Mouse (Mus musculus) heart, postnatal 36 days (tissue): ENCODE measurements around the gene Gm17304. TPM values are rescaled to one million over a fixed set of nuclear protein-coding genes. Genes with fewer than 3 reads are reported as not detected.

ENCODE experiments used
- DNase-seq, 2 experiments: peaks; one replicate each; pipeline ENCODE4 v3.0.0; 2021 to 2022
- intact Hi-C: fragments of 180-260 bp; cut with DNase I; formaldehyde crosslinking; loops from one replicate; pipeline ENCODE4 v1.15.1; 2025
- total RNA-seq, 2 experiments: library from RNA; stranded (reverse); gene quantifications; 2 replicates each; pipeline ENCODE4 v1.2.3; 2021

Gene Gm17304
- total RNA-seq: not detected

DNA sequence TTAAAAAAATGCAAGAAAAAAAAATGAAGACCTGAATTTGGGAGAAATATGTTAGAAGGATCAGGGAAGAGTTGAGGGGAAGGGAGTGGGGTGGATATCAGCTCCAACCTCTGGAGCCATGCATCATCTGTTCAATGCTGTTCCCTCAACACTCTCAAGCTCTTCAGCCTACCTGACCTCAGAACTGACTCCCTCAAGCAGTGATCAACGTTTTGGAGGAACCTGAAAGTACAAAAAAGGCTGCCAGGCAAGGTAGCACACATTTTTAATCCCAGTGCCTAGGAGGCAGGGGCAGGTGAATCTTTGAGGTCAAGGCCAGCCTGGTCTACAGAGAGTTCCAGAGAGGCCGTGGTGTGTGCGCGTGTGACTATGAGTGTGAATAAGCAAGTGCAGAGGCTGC is at the start of gene Gm17304:
Gene Gm17304, plus strand, starts transcription at position 301 of the 400 bp plus-strand sequence.
- DNase-seq: no peak
- intact Hi-C loops: no loop called here

DNA sequence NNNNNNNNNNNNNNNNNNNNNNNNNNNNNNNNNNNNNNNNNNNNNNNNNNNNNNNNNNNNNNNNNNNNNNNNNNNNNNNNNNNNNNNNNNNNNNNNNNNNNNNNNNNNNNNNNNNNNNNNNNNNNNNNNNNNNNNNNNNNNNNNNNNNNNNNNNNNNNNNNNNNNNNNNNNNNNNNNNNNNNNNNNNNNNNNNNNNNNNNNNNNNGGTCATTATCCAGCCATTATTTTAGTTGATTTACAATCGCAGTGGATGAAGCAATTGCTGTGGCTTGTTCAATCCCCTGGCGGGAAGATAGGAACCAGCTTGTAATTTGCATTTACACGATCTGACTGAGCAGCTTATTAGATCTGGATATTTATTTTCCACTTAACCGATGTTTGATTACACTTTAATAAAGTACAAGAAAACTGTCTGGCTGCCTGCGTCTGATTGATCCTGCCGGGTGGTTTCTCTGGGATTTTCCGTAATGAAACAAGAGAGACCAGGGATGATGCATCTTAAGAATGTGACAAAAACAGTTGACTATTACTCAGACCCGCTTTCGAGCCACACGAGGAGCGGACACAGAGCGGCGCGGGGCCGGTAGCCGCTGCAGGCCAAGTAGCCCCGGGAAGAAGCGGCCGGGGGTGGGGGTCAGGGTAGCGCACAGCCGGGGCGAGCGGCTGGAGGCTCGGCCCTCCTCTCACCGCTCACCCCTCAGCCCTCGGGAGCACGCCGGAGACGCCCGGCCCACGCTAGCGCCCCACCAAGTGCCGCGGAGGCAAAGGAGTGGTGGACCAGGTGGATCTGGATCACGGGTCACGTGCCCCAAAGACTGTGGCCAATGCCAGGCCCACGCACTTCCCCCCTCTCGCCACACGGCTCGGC is 48.0 kb upstream of the Gm17304 start:
- intact Hi-C loops: no loop called here
- no peak for DNase-seq

DNA sequence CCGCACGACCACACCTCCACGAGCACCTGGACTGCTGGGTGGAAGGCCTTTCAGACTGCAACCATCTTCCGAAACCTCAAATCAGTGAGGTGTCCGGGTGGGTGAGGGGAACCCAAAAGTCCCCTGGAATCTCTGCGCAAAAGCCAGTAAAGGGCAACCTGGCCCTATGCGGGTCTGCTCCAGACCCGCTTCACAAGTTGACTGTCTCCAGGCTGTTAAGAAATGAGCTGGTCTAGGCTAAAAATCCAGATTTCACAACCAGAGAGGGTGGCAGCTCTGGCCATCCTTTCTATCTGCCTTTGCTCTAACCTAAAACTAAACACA is 47.4 kb upstream of the Gm17304 start:
- intact Hi-C loops: no loop called here
- no peak for DNase-seq

DNA sequence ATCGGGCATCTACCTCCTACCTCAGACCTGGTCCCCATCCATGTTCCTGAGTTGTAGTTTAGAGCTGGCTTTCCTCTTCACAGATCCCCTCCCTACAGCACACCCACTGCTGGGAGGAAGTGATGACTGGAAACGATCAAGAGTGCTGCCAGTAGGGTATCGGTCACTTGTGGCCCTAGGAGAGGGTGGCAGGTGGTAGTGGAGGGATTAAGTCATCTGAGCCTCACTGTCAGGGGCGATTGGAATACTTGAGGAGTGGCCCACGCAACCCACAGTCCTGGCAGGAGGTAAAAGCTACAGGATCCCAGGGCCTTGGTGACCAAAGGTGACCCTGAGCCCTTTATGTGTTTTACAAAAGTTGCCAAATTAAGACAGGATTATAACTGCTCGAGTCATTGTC is 42.9 kb upstream of the Gm17304 start:
- intact Hi-C loops: no loop called here
- no peak for DNase-seq

DNA sequence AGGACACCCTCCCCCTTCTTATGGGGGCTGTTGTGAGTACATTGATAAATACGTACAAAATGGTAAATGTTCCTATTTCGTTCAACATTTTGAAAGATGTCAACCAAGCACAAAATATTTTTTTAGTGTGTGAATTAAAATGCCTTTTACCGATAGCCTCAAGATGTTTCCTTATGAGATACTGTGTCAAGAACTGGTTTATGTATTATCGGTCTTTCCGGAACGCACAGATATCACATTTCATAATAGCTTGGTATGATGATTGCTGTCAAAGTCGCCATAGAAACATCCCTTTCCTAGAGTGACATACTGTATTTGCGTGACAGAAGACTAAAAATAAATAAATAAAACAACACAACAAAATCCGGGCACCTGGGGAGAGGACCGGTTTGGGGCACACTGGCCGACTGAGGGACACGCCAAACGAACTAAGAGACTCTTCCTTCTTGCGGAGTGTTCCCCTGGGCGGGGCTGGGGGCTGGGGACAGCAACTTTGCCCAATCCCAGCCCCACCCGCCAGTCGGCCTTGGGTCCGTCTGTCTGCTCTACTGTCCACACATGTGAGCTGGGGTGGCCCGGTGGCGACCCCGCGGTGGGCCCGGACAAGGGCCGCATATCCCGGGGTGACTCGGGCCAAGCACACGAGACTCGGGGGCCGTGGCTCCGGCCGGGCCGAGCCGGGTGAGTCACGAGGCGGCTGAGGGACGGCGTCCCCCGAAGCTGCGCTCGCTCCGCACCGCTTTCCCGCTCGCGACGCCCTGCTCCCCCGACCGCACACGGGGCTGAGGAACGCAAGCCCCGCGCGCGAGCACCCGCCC is 34.9 kb upstream of the Gm17304 start:
- intact Hi-C loops: loop anchor here (1.0 to 5.0 kb wide), 3 partner anchors 40 to 123 kb away; partner anchors contain the start of genes Barhl2 and Zfp644
- DNase-seq: peak; percentile 20 to 22

DNA sequence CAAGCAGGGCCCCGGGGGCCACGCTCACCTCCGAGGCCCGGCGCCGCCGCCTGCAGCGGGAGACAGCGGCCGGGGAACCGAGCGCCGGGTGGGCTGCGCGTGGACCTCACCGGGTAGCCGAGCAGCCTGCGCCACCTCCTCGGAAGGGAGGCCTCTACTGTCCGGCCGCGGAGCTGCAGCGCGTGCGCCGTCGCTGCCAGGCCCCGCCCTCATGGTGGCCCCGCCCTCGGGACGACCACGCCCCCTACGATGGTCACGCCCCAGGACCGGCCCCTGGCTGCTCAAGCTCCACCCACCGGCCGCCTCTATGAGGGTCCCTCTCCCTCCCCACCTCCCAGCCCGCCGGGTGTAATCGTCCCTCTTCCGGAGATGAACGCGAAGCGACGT is 34.3 kb upstream of the Gm17304 start:
- peak; percentile 87 to 88 for DNase-seq
- intact Hi-C loops: loop anchor here (1.0 to 5.0 kb wide), 3 partner anchors 40 to 122 kb away; partner anchors contain the start of genes Barhl2 and Zfp644

DNA sequence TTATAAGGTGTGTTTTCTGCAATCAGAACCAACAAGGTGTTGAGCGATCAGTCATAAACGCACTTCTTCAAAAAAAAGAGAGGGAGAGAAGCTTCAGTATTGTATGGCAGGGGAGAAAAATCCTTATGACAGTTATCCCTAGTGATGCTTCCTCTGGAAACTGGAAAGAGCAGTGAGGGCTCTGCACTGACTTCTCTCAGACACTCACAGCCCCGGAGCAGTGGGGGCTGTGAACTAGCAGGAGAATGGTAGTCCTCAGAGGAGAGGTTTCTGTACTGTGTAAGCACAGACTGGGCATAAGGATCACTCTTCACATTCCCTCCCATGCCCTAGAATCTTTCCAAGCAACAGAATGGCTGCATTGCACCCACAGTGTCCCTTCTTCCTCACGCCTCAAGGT is 33.8 kb upstream of the Gm17304 start:
- intact Hi-C loops: loop anchor here (2.0 kb wide), 1 partner anchor 122 kb away; the partner anchor contains the start of gene Zfp644

DNA sequence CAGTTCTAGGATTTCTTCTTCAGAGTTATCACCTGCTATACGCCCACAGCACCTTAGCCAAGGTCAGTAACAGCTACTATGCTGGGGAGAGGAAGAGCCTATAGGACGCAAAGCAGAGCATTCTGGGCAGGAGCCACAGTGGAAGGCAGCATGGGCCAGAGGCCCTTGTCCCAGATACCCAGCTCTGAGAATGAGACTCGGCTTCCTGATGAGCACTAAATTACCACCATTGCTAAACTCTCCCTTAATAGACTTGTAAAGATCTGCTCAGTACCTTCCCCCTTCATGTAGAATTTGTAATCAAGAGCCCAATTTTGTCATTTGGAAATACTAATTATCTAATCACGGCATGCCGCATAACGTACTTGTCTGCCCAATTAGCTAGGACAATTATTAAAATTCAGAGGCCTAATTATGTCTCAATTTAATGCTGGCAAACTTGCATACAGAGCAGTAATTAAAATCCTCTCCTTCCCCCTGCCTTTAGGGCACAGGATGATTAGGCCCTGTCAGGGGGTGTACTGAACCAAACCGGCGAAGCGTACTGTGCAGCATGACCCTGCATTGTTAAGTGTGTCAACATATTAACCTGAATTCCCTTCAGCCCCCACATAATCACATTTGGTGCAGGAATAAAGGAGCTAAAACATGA is 31.5 kb upstream of the Gm17304 start:
- intact Hi-C loops: no loop called here
- no peak for DNase-seq

More for the DNA sequence above, 33.8 kb upstream of the Gm17304 start:
- DNase-seq: no peak

DNA sequence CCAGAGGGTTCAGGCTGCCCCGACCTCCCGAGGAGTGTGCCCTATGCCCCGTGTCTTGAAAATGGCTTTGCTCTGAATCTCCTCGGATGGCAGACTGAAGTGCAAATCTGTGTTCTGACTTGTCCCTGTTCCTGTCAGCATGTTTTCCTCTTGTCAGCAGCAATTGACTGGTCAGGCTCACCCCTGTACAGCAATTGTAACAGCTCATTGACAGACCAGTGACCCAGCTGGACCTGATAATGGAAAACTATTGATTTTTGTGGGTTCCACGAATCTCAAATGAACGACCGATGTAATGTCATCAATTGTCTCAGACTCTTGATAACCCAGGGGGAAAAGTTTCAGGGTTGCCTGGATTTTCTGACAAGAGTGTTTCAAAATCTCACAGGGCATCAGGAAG is 28.0 kb upstream of the Gm17304 start:
- intact Hi-C loops: no loop called here
- DNase-seq: no peak

DNA sequence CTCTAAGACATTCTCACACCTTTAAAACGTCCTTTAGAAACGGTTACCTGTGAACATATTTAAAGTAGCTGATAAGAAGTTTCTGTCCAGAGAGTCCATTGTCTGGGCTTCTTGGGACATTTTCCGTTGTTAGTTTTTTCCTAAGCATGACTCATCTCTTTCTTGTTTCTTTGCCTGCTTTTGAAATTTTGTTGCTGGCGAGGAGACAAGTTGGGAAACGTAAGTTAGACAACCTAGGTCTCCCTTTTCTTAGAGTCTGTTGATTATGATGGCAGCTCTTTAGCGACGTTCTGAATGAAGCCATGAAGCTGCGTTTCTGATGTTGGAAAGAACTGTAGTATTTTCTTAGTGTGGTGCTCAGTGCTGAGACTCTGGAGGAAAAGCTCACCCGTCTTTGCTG is 19.9 kb upstream of the Gm17304 start:
- DNase-seq: no peak
- intact Hi-C loops: no loop called here

DNA sequence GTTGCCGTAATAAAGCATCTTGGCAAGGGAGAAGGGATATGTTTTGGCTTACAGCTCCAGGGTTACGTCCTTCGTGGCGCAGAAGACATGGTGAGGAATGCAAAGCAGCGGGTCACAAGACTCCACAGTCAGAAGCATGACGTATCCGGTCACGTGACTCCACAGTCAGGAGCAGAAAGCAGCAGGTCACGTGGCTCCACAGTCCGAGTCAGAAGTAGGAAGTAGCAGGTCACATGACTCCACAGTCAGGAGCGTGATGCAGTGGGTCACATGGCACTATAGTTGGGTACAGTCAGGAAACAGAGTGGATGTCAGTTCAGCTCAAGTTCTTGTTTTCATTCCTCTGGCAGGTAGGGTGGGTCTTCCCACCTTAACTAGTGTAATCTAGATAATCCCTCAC is 19.2 kb upstream of the Gm17304 start:
- DNase-seq: no peak
- intact Hi-C loops: no loop called here

DNA sequence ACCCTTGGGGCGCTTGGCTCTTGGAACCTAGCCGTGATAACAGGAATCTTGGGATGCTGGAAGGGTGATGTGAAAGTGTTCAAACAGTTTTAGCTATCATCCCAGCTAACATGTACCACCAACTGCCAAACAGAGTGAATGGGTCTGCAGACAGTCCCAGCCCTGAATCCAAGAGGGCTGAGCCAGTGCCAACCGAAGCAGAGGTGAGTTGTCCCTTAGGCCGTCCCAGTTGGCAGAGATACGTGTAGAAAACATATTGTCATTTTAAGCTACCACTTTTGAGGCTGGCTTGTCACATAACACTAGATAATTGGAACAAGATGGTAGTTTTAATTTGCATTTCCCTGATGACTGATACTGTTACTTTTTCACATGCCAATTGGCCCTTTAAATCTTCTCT is 18.2 kb upstream of the Gm17304 start:
- intact Hi-C loops: no loop called here
- DNase-seq: no peak

DNA sequence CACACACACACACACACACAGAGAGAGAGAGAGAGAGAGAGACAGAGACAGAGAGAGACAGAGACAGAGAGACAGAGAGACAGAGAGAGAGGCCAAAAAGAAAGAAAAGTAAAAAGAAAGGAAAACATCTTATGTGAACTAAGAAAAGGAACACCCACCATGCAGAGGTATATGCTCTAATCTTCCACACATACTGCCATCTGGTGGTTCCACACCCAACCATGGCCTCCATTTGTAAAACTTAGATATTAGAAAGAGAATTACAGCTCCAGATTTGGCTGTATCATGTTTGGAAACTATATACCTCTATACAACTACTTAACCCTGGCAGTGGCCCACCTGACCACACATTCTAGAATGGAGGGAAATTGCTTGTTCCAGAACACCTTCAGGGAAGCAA is 14.5 kb upstream of the Gm17304 start:
- no peak for DNase-seq
- intact Hi-C loops: no loop called here

DNA sequence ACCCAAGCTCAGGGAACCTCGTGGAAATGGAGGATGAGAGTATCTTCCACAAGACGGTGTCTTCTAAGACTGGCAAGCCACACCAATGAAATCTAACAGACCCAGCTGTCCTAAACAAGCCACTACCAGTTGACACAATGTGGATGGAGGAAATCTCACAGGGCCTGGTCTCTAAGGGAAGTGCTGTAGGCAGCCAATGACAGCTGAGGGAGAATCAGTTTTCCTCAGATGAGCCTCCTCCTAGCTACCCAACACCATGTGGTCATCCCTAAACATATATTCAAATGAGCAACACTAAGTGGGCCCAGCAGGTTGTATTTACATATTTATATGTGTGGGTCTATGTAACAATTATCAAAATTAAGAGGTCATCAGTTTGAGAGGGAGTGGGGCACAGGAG is 11.4 kb upstream of the Gm17304 start:
- intact Hi-C loops: no loop called here
- DNase-seq: no peak

DNA sequence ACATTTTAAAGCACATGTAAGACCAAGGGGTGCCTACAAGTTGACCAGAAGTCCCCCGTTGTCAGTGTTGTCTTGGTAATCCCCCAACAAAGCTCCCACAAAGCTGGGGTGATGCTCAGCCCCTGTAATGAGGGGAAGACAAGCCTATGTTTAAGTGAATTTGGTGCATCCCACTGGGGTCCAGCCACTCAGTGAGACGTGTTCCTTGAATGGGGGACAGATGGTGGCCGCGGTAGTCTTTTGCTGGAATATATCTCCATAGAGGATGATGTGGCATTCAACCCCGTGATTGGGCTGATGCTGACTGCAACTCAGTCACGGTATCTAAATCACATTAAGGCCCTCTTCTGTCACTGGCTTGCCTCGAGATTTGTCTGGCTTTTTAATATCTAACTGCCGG is 9.4 kb upstream of the Gm17304 start:
- DNase-seq: no peak
- intact Hi-C loops: no loop called here

DNA sequence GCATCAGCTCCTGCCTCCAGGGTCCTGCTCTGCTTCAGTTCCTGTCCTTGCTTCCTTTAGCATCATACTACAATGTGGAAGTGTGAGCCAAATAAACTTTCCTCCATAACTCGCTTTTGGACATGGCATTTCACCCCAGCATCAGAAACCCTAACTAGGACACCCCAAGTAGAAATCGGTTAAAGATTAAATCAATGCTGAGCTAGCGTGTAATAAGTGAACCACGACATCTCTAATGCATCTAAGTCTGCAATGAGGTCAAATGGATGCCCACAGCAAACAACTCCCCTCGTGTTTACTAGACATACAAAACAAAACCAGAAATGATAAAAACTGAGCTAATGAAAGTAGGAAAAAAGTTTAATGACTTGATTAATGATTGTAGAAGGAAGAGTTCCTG is 4.5 kb upstream of the Gm17304 start:
- intact Hi-C loops: no loop called here
- no peak for DNase-seq

DNA sequence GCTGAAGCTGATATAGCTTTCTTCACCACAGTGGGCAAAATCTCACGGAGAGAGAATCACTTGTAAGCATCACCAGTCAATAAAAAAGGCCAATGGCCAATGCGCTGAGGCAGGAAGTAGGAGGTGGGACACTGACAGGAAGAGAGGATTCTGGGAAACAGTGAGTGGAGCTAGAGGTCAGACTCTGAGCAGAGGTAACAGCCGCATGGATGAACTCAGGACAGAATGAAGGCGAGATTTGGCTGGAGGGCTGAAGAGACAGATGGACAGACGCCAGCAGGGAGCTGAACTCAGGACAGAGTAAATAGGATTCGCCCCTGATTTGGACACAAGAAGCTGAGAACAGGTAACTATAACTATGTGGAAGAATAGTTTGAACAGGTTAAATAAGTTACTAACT is 3.8 kb upstream of the Gm17304 start:
- intact Hi-C loops: no loop called here
- no peak for DNase-seq

DNA sequence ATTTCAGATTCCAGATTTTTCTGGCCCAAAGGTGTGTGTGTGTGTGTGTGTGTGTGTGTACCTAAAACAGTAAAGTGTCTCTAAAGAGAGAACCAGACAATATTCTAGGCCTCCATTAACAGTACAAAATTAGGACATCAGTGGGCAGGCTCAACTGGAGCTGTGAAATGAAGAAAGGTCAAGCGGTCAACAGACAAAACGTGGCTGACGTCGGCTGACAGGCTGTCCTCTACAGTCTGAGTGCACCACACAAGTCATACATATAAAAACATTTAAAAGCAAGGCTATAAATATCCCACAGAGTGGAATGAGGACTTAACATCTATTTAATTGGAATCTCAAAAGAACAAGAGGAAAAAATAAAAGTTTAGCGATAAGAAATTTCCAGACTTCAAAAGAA is 1.8 kb upstream of the Gm17304 start:
- intact Hi-C loops: no loop called here
- DNase-seq: no peak

DNA sequence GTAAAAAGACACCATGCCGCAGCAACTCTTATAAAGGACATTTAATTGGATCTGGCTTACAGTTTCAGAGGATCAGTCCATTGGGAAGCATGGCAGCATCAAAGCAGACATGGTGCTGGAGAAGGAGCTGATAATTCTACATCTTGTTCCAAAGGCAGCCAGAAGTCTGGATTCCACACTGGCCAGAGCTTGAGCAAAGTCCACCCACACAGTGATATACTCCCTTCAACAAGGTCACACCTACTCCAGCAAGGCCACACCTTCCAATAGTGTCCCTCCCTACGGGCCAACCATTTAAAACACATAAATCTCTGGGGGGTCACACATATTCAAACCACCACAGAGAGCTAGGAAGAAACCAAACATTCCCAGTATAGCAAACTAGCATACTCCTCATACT is 3.3 kb downstream of the Gm17304 start:
- intact Hi-C loops: no loop called here
- DNase-seq: no peak

DNA sequence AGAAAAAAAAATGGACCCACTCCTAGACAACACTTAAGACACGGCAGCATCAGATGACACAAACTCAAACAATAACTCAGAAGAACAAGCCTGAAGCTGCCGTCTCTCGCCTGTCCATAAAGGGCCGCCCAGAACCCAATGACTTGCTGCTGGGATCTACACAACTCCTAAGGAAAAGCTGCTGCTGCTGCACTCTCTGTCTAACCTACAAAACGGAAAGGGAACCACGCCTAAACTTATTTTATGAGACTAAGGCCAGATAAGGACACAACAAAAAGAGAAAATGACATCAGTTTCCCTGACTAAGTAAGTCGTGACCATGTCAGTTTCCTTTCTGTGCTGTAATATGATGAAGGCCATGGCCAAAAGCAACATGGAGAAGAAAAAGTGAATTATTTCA is 5.7 kb downstream of the Gm17304 start:
- intact Hi-C loops: loop anchor here (1.0 kb wide), 1 partner anchor 40 kb away; no protein-coding TSS in a partner anchor
- no peak for DNase-seq

DNA sequence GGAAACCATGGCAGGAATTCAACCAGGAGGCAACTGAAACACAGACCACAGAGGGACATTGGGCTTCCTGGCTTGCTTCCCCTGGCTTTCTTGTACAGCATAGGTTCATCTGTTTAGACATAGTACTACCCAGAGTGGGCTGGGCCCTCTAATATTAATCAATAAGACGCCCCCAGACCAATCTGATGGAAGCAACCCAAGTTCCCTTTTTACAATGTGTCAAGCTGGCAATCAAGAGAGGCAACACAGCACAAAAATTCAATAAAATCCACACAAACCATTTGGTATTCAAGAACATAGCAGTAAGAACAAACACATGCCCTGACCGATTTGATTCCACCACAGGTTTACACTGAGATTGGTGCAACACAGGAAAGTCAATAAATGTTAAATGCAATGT is 6.1 kb downstream of the Gm17304 start:
- intact Hi-C loops: no loop called here
- no peak for DNase-seq
